Mouse (Mus musculus): ENCODE measurements around the gene Olfr767. TPM values are rescaled to one million over a fixed set of nuclear protein-coding genes. Genes with fewer than 3 reads are reported as not detected.

Olfr767 gene
- polyA plus RNA-seq (2015; fragmentation: Nextera tagmentation; extraction: Ambion mirVana), result not detected in 2 replicates

GRCm38 (mm10) chr10:129082810-129083209, at the start of gene Olfr767:
TSS of gene Olfr767 (minus strand) at chr10:129082910.

GRCm38 (mm10) chr10:129117761-129118160, 35.1 kb upstream of the Olfr767 start, which contains the start of gene Olfr769:
TSS of gene Olfr769 (minus strand) at chr10:129117861.

GRCm38 (mm10) chr10:129099275-129099674, 16.6 kb upstream of the Olfr767 start, which contains the start of gene Olfr768:
TSS of gene Olfr768 (minus strand) at chr10:129099375.

GRCm38 (mm10) chr10:129068877-129069276, 13.8 kb downstream of the Olfr767 start, which contains the start of gene Olfr766-ps1:
TSS of gene Olfr766-ps1 (minus strand) at chr10:129068977.

GRCm38 (mm10) chr10:129049898-129050297, 32.8 kb downstream of the Olfr767 start, which contains the start of gene Olfr765:
TSS of gene Olfr765 (minus strand) at chr10:129049998.

GRCm38 (mm10) chr10:129039796-129040195, 42.9 kb downstream of the Olfr767 start, which contains the start of gene Olfr764-ps1:
TSS of gene Olfr764-ps1 (minus strand) at chr10:129039896.

Other genes starting within 250 kb of the Olfr767 start
- 1.6 and 1.7 TPM in 2 replicates for gene Gdf11, start 191.2 kb downstream of the Olfr767 start, polyA plus RNA-seq (2015; fragmentation: Nextera tagmentation; extraction: Ambion mirVana)
- 982 and 1,003 TPM in 2 replicates for gene Cd63, start 181.9 kb downstream of the Olfr767 start, polyA plus RNA-seq (2015; fragmentation: Nextera tagmentation; extraction: Ambion mirVana)
- gene Rdh5, start 160.0 kb downstream of the Olfr767 start, polyA plus RNA-seq (2015; fragmentation: Nextera tagmentation; extraction: Ambion mirVana), result 12.6 and 16.5 TPM in 2 replicates
- gene Bloc1s1, start 158.9 kb downstream of the Olfr767 start, polyA plus RNA-seq (2015; fragmentation: Nextera tagmentation; extraction: Ambion mirVana), result 308 and 318 TPM in 2 replicates
- gene Itga7, start 149.1 kb downstream of the Olfr767 start, polyA plus RNA-seq (2015; fragmentation: Nextera tagmentation; extraction: Ambion mirVana), result 28.2 and 36.5 TPM in 2 replicates
- gene Mettl7b, start 121.9 kb downstream of the Olfr767 start, polyA plus RNA-seq (2015; fragmentation: Nextera tagmentation; extraction: Ambion mirVana), result 0.34 and 0.73 TPM in 2 replicates
- not detected in 2 replicates for gene Olfr9, start 93.5 kb downstream of the Olfr767 start, polyA plus RNA-seq (2015; fragmentation: Nextera tagmentation; extraction: Ambion mirVana)
- gene Olfr763, start 72.1 kb downstream of the Olfr767 start, polyA plus RNA-seq (2015; fragmentation: Nextera tagmentation; extraction: Ambion mirVana), result not detected in 2 replicates
- gene Olfr764-ps1, start 43.0 kb downstream of the Olfr767 start, polyA plus RNA-seq (2015; fragmentation: Nextera tagmentation; extraction: Ambion mirVana), result not detected in 2 replicates
- not detected in 2 replicates for gene Olfr765, start 32.9 kb downstream of the Olfr767 start, polyA plus RNA-seq (2015; fragmentation: Nextera tagmentation; extraction: Ambion mirVana)
- not detected in 2 replicates for gene Olfr766-ps1, start 13.9 kb downstream of the Olfr767 start, polyA plus RNA-seq (2015; fragmentation: Nextera tagmentation; extraction: Ambion mirVana)
- not detected in 2 replicates for gene Olfr768, start 16.5 kb upstream of the Olfr767 start, polyA plus RNA-seq (2015; fragmentation: Nextera tagmentation; extraction: Ambion mirVana)
- gene Olfr769, start 35.0 kb upstream of the Olfr767 start, polyA plus RNA-seq (2015; fragmentation: Nextera tagmentation; extraction: Ambion mirVana), result not detected in 2 replicates
- not detected in 2 replicates for gene Olfr770, start 56.1 kb upstream of the Olfr767 start, polyA plus RNA-seq (2015; fragmentation: Nextera tagmentation; extraction: Ambion mirVana)
- not detected in 2 replicates for gene Olfr771, start 81.8 kb upstream of the Olfr767 start, polyA plus RNA-seq (2015; fragmentation: Nextera tagmentation; extraction: Ambion mirVana)
- not detected in 2 replicates for gene Olfr772, start 95.0 kb upstream of the Olfr767 start, polyA plus RNA-seq (2015; fragmentation: Nextera tagmentation; extraction: Ambion mirVana)
- not detected in 2 replicates for gene Olfr773, start 104.5 kb upstream of the Olfr767 start, polyA plus RNA-seq (2015; fragmentation: Nextera tagmentation; extraction: Ambion mirVana)
- not detected in 2 replicates for gene Olfr774, start 153.3 kb upstream of the Olfr767 start, polyA plus RNA-seq (2015; fragmentation: Nextera tagmentation; extraction: Ambion mirVana)
- gene Olfr775, start 165.5 kb upstream of the Olfr767 start, polyA plus RNA-seq (2015; fragmentation: Nextera tagmentation; extraction: Ambion mirVana), result not detected in 2 replicates
- gene Olfr776, start 176.2 kb upstream of the Olfr767 start, polyA plus RNA-seq (2015; fragmentation: Nextera tagmentation; extraction: Ambion mirVana), result not detected in 2 replicates
- gene Olfr777, start 188.6 kb upstream of the Olfr767 start, polyA plus RNA-seq (2015; fragmentation: Nextera tagmentation; extraction: Ambion mirVana), result not detected in 2 replicates
- gene Olfr780, start 235.2 kb upstream of the Olfr767 start, polyA plus RNA-seq (2015; fragmentation: Nextera tagmentation; extraction: Ambion mirVana), result not detected in 2 replicates
- gene Olfr781, start 245.9 kb upstream of the Olfr767 start, polyA plus RNA-seq (2015; fragmentation: Nextera tagmentation; extraction: Ambion mirVana), result not detected in 2 replicates